In genomic region chr4:148131497-148132081, GRCm38 (mm10) we compare ENCODE assay signal across 8 mouse cellular contexts. TPM values are rescaled to one million over a fixed set of nuclear protein-coding genes. Genes with fewer than 3 reads are reported as not detected.
A peak's percentile ranks its signal among the peaks of the same experiment; 100 is the strongest.
DNase-seq lines count a peak whose midpoint lies in the region; ATAC-seq and TF ChIP-seq lines count a peak whose summit lies in the region.

No protein-coding gene starts in this region.

- ATAC-seq in lung, embryonic 15.5 days (ENCODE audit: borderline replicate concordance, extremely low read depth, low FRiP score, low TSS enrichment), result peak; percentile 40; the same call in 1 of the 2 replicates

- DNase-seq in lung, postnatal 25 days (ENCODE audit: low spot score), result no peak
- DNase-seq in forebrain, embryonic 10.5 days (ENCODE audit: extremely low spot score, low spot score), result peak; percentile 76
- peak; percentile 53 to 62 for DNase-seq in kidney, postnatal 4 days
- no peak for DNase-seq in layer of hippocampus, adult 8-10 months (ENCODE audit: low spot score in 2 of 2)
- no peak for DNase-seq in thymus, postnatal 4 days
- DNase-seq in gastrocnemius, postnatal 14 days, result no peak

- H3K4me1 ChIP-seq in lung, embryonic 15.5 days, result peaks cover 16% of the 10 kb centered on the region
- peaks cover 43% of the 10 kb centered on the region for H3K4me1 ChIP-seq in forebrain, embryonic 10.5 days
- H3K4me1 ChIP-seq in small intestine, adult 2 months (ENCODE audit: control insufficient read depth, insufficient read depth, insufficient read length, low read length), result no peaks in the 10 kb centered on the region; the same call in 1 of the 2 replicates

- no peak overlapping the region for H3K27ac ChIP-seq in lung, embryonic 15.5 days
- H3K27ac ChIP-seq in forebrain, embryonic 10.5 days, result peak overlapping the region; percentile 99
- H3K27ac ChIP-seq in small intestine, adult 2 months (ENCODE audit: insufficient read depth, low read depth, low read length), result no peak overlapping the region

- H3K9me3 ChIP-seq in lung, embryonic 15.5 days, result no peaks in the 10 kb centered on the region
- 0 out of 2 replicates have a peak, but pooled peaks cover 3% of the 10 kb centered on the region for H3K9me3 ChIP-seq in forebrain, embryonic 10.5 days

- peak overlapping the region; percentile 99 for H3K4me2 ChIP-seq in lung, embryonic 15.5 days

- 1% methylated on average over 21 of the region's 21 CpGs for WGBS in lung, embryonic 15.5 days
- WGBS in forebrain, embryonic 10.5 days, result under 1% methylated on average over 21 of the region's 21 CpGs
- 3% methylated on average over 21 of the region's 21 CpGs for WGBS in small intestine, adult 2 months

- peaks cover 49% of the 10 kb centered on the region for H3K27me3 ChIP-seq in lung, embryonic 15.5 days
- peaks cover 56% of the 10 kb centered on the region for H3K27me3 ChIP-seq in forebrain, embryonic 10.5 days (ENCODE audit: poor library complexity, severe bottlenecking)
- H3K27me3 ChIP-seq in small intestine, adult 2 months (ENCODE audit: control insufficient read depth, insufficient read depth, low read length), result peaks cover 29% of the 10 kb centered on the region

- no peak for TF ChIP-seq CTCF in small intestine, adult 2 months (IDR thresholded peaks at IDR 0.05; ENCODE audit: extremely low read depth, insufficient read length, insufficient replicate concordance, low read depth, low read length)

- H3K36me3 ChIP-seq in lung, embryonic 15.5 days, result no peaks in the 10 kb centered on the region
- H3K36me3 ChIP-seq in forebrain, embryonic 10.5 days (replicated peaks), result peaks cover 3% of the 10 kb centered on the region; the same call in 1 of the 2 replicates
- H3K36me3 ChIP-seq in small intestine, adult 2 months (ENCODE audit: control insufficient read depth, insufficient read depth, low read length), result no peaks in the 10 kb centered on the region

- H3K9ac ChIP-seq in lung, embryonic 15.5 days, result peak overlapping the region; percentile 27; the same call in 1 of the 2 replicates

- peak overlapping the region; percentile 67 for H3K4me3 ChIP-seq in lung, embryonic 15.5 days
- peak overlapping the region; percentile 78 for H3K4me3 ChIP-seq in forebrain, embryonic 10.5 days
- 0 out of 2 replicates have a peak overlapping the region, but pooled peaks have one; percentile 9 for H3K4me3 ChIP-seq in small intestine, adult 2 months (ENCODE audit: low read depth, low read length)

- no peak for TF ChIP-seq POLR2A in small intestine, adult 2 months (IDR thresholded peaks at IDR 0.05; ENCODE audit: low read depth, low read length)

- intact Hi-C loops in gastrocnemius, postnatal 14 days (cut with DNase I; ENCODE audit: low total_unique reads), result no loop called here

RNA-seq across cellular contexts. Expression of gene Draxin, which starts 1.1 kb away (rescaled TPM):
- polyA plus RNA-seq in lung, embryonic 15.5 days (2015; fragmentation: Nextera tagmentation; extraction: Ambion mirVana), result 0.07 TPM in 1 of 2 replicates, not detected in the other
- polyA plus RNA-seq in forebrain, embryonic 10.5 days (2016; fragmentation: Nextera tagmentation; extraction: Ambion mirVana), result 1.6 and 2.2 TPM in 2 replicates
- 0.11 and 0.24 TPM in 2 replicates for polyA plus RNA-seq in small intestine, adult 2 months (2012; rRNA removed)
- under 1 TPM; 0.23 to 0.37 (median 0.26) TPM for total RNA-seq in layer of hippocampus, adult 8-10 months (2022)
- total RNA-seq in gastrocnemius, postnatal 14 days (2021), result under 1 TPM; 0.10 to 0.13 TPM

RNA-seq across cellular contexts. Expression of gene Mad2l2, which starts 1.4 kb away (rescaled TPM):
- polyA plus RNA-seq in lung, embryonic 15.5 days (2015; fragmentation: Nextera tagmentation; extraction: Ambion mirVana), result 50.2 and 51.9 TPM in 2 replicates
- 61.8 and 64.5 TPM in 2 replicates for polyA plus RNA-seq in forebrain, embryonic 10.5 days (2016; fragmentation: Nextera tagmentation; extraction: Ambion mirVana)
- polyA plus RNA-seq in small intestine, adult 2 months (2012; rRNA removed), result 7.1 and 17.8 TPM in 2 replicates
- total RNA-seq in layer of hippocampus, adult 8-10 months (2022), result 10 to 100 TPM; 12.5 to 17.7 (median 15.6) TPM
- total RNA-seq in gastrocnemius, postnatal 14 days (2021), result 10 to 100 TPM; 11.5 to 12.9 TPM

RNA-seq across cellular contexts. Expression of gene Fbxo6, which starts 20.4 kb away (rescaled TPM):
- 14.2 and 15.9 TPM in 2 replicates for polyA plus RNA-seq in lung, embryonic 15.5 days (2015; fragmentation: Nextera tagmentation; extraction: Ambion mirVana)
- polyA plus RNA-seq in forebrain, embryonic 10.5 days (2016; fragmentation: Nextera tagmentation; extraction: Ambion mirVana), result 8.4 and 10.4 TPM in 2 replicates
- 22.8 and 57.9 TPM in 2 replicates for polyA plus RNA-seq in small intestine, adult 2 months (2012; rRNA removed)
- total RNA-seq in layer of hippocampus, adult 8-10 months (2022), result 10 to 100 TPM; 29.4 to 34.0 (median 31.1) TPM
- 10 to 100 TPM; 22.9 to 29.1 TPM for total RNA-seq in gastrocnemius, postnatal 14 days (2021)

RNA-seq across cellular contexts. Expression of gene Fbxo44, which starts 28.7 kb away (rescaled TPM):
- polyA plus RNA-seq in lung, embryonic 15.5 days (2015; fragmentation: Nextera tagmentation; extraction: Ambion mirVana), result 12.1 and 13.4 TPM in 2 replicates
- 33.4 and 34.4 TPM in 2 replicates for polyA plus RNA-seq in forebrain, embryonic 10.5 days (2016; fragmentation: Nextera tagmentation; extraction: Ambion mirVana)
- polyA plus RNA-seq in small intestine, adult 2 months (2012; rRNA removed), result 7.3 and 17.7 TPM in 2 replicates
- 100 to 1,000 TPM; 136 to 157 (median 147) TPM for total RNA-seq in layer of hippocampus, adult 8-10 months (2022)
- total RNA-seq in gastrocnemius, postnatal 14 days (2021), result 1 to 10 TPM; 1.4 to 3.3 TPM

RNA-seq across cellular contexts. Expression of gene Fbxo2, which starts 28.8 kb away (rescaled TPM):
- 1.0 and 1.7 TPM in 2 replicates for polyA plus RNA-seq in lung, embryonic 15.5 days (2015; fragmentation: Nextera tagmentation; extraction: Ambion mirVana)
- polyA plus RNA-seq in forebrain, embryonic 10.5 days (2016; fragmentation: Nextera tagmentation; extraction: Ambion mirVana), result 0.97 and 1.4 TPM in 2 replicates
- polyA plus RNA-seq in small intestine, adult 2 months (2012; rRNA removed), result 0.55 and 0.67 TPM in 2 replicates
- 100 to 1,000 TPM; 112 to 133 (median 119) TPM for total RNA-seq in layer of hippocampus, adult 8-10 months (2022)
- not detected for total RNA-seq in gastrocnemius, postnatal 14 days (2021)

Comparison
In these comparisons a context has a peak if more than half of its experiments do, and no peak if none do; other contexts are left out.
1. H3K4me3 ChIP-seq: peak in every context shown above with its lines; median percentile 78 in forebrain, embryonic 10.5 days; 67 in lung, embryonic 15.5 days; 9 in small intestine, adult 2 months.
2. DNase-seq: peak in forebrain, embryonic 10.5 days (single experiment) and kidney, postnatal 4 days (2 of 2); none in lung, postnatal 25 days (single experiment), layer of hippocampus, adult 8-10 months (0 of 2), thymus, postnatal 4 days (single experiment) and gastrocnemius, postnatal 14 days (single experiment).